Mouse (Mus musculus) MEL (cell line): ENCODE data around the gene Sash1. TPM values are rescaled to one million over a fixed set of nuclear protein-coding genes. Genes with fewer than 3 reads are reported as not detected.

Source experiments
- DNase-seq: peaks from one replicate; pipeline ENCODE4 v3.0.0; 2011; ENCODE audit warnings: low read depth, low spot score
- H3K27ac ChIP-seq: 2 replicates; pipeline ENCODE4 v1.5.1; 2012; ENCODE audit warnings: low read depth, mild to moderate bottlenecking, control low read depth, low read length, moderate library complexity; ENCODE audit not compliant: control insufficient read depth
- H3K27me3 ChIP-seq, 2 experiments: fragments of 150-350 bp in 1 of 2; sonication (generic) in 1 of 2; 2 replicates each; pipeline ENCODE4 v1.6.1; 2012; ENCODE audit warnings: low read length in 2 of 2, mild to moderate bottlenecking in 2 of 2, improper control_type of control experiment in 1 of 2, moderate library complexity in 1 of 2; ENCODE audit not compliant: insufficient read depth in 2 of 2, control insufficient read depth in 1 of 2
- H3K36me3 ChIP-seq, 2 experiments: 2 replicates each; pipeline ENCODE4 v1.6.1; 2012 to 2014; ENCODE audit warnings: low read length in 2 of 2, improper control_type of control experiment in 1 of 2, inconsistent platforms in 1 of 2, mild to moderate bottlenecking in 1 of 2; ENCODE audit not compliant: insufficient read depth in 2 of 2, control insufficient read depth in 1 of 2
- H3K4me1 ChIP-seq, 2 experiments: fragments of 150-350 bp in 1 of 2; sonication (generic) in 1 of 2; 2 replicates each; pipeline ENCODE4 v1.6.1; 2012; ENCODE audit warnings: low read length in 2 of 2, improper control_type of control experiment in 1 of 2, mild to moderate bottlenecking in 1 of 2; ENCODE audit not compliant: insufficient read depth in 2 of 2, control insufficient read depth in 1 of 2
- H3K4me3 ChIP-seq, 2 experiments: fragments of 150-350 bp in 1 of 2; sonication (generic) in 1 of 2; 2 replicates each; pipeline ENCODE4 v1.5.1; 2012; ENCODE audit warnings: low read depth in 2 of 2, low read length in 2 of 2, mild to moderate bottlenecking in 2 of 2, moderate library complexity in 2 of 2, control low read depth in 1 of 2, improper control_type of control experiment in 1 of 2; ENCODE audit not compliant: control insufficient read depth in 1 of 2, insufficient read depth in 1 of 2
- H3K79me2 ChIP-seq: 2 replicates; pipeline ENCODE4 v1.6.1; 2012; ENCODE audit warnings: mild to moderate bottlenecking, low read length, moderate library complexity; ENCODE audit not compliant: control insufficient read depth, poor library complexity, insufficient read depth
- H3K9ac ChIP-seq: 2 replicates; pipeline ENCODE4 v1.6.1; 2012; ENCODE audit warnings: low read depth, mild to moderate bottlenecking, control low read depth, low read length, moderate library complexity; ENCODE audit not compliant: control insufficient read depth, poor library complexity, severe bottlenecking
- H3K9me3 ChIP-seq: fragments of 150-350 bp; sonication (generic); replicated peaks from 2 replicates; pipeline ENCODE4 v1.6.1; 2012; ENCODE audit warnings: mild to moderate bottlenecking, low read length, improper control_type of control experiment, moderate library complexity; ENCODE audit not compliant: insufficient read depth
- BHLHE40 ChIP-seq: IDR thresholded peaks from 2 replicates; pipeline ENCODE4 v1.6.1; 2012; ENCODE audit warnings: low read depth, mild to moderate bottlenecking, inconsistent platforms, low read length, improper control_type of control experiment, borderline replicate concordance
- CHD2 ChIP-seq: IDR thresholded peaks from 2 replicates; pipeline ENCODE4 v1.6.1; 2011; ENCODE audit warnings: low read length, improper control_type of control experiment
- CTCF ChIP-seq, 3 experiments: IDR thresholded peaks in 2 of 3; conservative IDR thresholded peaks in 1 of 3; 2 replicates each; pipeline ENCODE4 v1.5.1; 2011 to 2012; ENCODE audit warnings: low read length in 3 of 3, low read depth in 2 of 3, mild to moderate bottlenecking in 2 of 3, improper control_type of control experiment in 1 of 3, inconsistent platforms in 1 of 3, mixed read lengths in 1 of 3, moderate library complexity in 1 of 3; ENCODE audit not compliant: control insufficient read depth in 1 of 3, insufficient read depth in 1 of 3, poor library complexity in 1 of 3, severe bottlenecking in 1 of 3
- EP300 ChIP-seq, 2 experiments: IDR thresholded peaks; 2 replicates each; pipeline ENCODE4 v1.6.1; 2011; ENCODE audit warnings: improper control_type of control experiment in 2 of 2, low read length in 2 of 2, low read depth in 1 of 2, mild to moderate bottlenecking in 1 of 2
- ETS1 ChIP-seq: IDR thresholded peaks from 2 replicates; pipeline ENCODE4 v1.6.1; 2012; ENCODE audit warnings: low read depth, mild to moderate bottlenecking, inconsistent platforms, low read length, improper control_type of control experiment, moderate library complexity
- GABPA ChIP-seq: IDR thresholded peaks from 2 replicates; pipeline ENCODE4 v1.6.1; 2012; ENCODE audit warnings: low read depth, mild to moderate bottlenecking, inconsistent platforms, low read length, improper control_type of control experiment, moderate library complexity
- GATA1 ChIP-seq: IDR thresholded peaks from 2 replicates; pipeline ENCODE4 v1.6.1; 2011; ENCODE audit warnings: low read depth, low read length, improper control_type of control experiment
- MAZ ChIP-seq: IDR thresholded peaks from 2 replicates; pipeline ENCODE4 v1.6.1; 2012; ENCODE audit warnings: low read depth, mild to moderate bottlenecking, inconsistent platforms, low read length, improper control_type of control experiment
- MXI1 ChIP-seq: IDR thresholded peaks from 2 replicates; pipeline ENCODE4 v1.6.1; 2011; ENCODE audit warnings: mild to moderate bottlenecking, low read depth, low read length, improper control_type of control experiment
- MYB ChIP-seq: IDR thresholded peaks from 2 replicates; pipeline ENCODE4 v1.6.1; 2011; ENCODE audit warnings: mild to moderate bottlenecking, low read depth, low read length, improper control_type of control experiment
- MYC ChIP-seq: IDR thresholded peaks from 2 replicates; pipeline ENCODE4 v1.6.1; 2011; ENCODE audit warnings: low read depth, mild to moderate bottlenecking, low read length, improper control_type of control experiment, moderate library complexity
- NRF1 ChIP-seq: IDR thresholded peaks from 2 replicates; pipeline ENCODE4 v1.6.1; 2014; ENCODE audit warnings: low read depth, mild to moderate bottlenecking, inconsistent platforms, low read length, improper control_type of control experiment, moderate library complexity; ENCODE audit not compliant: poor library complexity, insufficient read depth, severe bottlenecking
- POLR2A ChIP-seq, 2 experiments: IDR thresholded peaks; 2 replicates each; pipeline ENCODE4 v1.6.1; 2011 to 2012; ENCODE audit warnings: low read length in 2 of 2, mild to moderate bottlenecking in 2 of 2, control low read depth in 1 of 2, improper control_type of control experiment in 1 of 2, low read depth in 1 of 2, moderate library complexity in 1 of 2; ENCODE audit not compliant: control insufficient read depth in 1 of 2, insufficient read depth in 1 of 2, poor library complexity in 1 of 2
- POLR2AphosphoS2 ChIP-seq: IDR thresholded peaks from 2 replicates; pipeline ENCODE4 v1.6.1; 2011; ENCODE audit warnings: low read length, improper control_type of control experiment
- RAD21 ChIP-seq: IDR thresholded peaks from 2 replicates; pipeline ENCODE4 v1.6.1; 2011; ENCODE audit warnings: mild to moderate bottlenecking, low read depth, low read length, improper control_type of control experiment
- RCOR1 ChIP-seq: IDR thresholded peaks from 2 replicates; pipeline ENCODE4 v1.6.1; 2012; ENCODE audit warnings: low read depth, mild to moderate bottlenecking, inconsistent platforms, low read length, improper control_type of control experiment
- SIN3A ChIP-seq: IDR thresholded peaks from 2 replicates; pipeline ENCODE4 v1.6.1; 2012; ENCODE audit warnings: low read length, improper control_type of control experiment, inconsistent platforms
- TBP ChIP-seq: IDR thresholded peaks from 2 replicates; pipeline ENCODE4 v1.8.0; 2011; ENCODE audit warnings: low read depth, low read length, improper control_type of control experiment
- UBTF ChIP-seq: IDR thresholded peaks from 2 replicates; pipeline ENCODE4 v1.6.1; 2012; ENCODE audit warnings: low read depth, mild to moderate bottlenecking, inconsistent platforms, low read length, improper control_type of control experiment, moderate library complexity, borderline replicate concordance; ENCODE audit not compliant: insufficient read depth
- USF2 ChIP-seq, 2 experiments: IDR thresholded peaks; 2 replicates each; pipeline ENCODE4 v1.6.1; 2011 to 2012; ENCODE audit warnings: improper control_type of control experiment in 2 of 2, low read length in 2 of 2, borderline replicate concordance in 1 of 2, inconsistent platforms in 1 of 2, low read depth in 1 of 2, mild to moderate bottlenecking in 1 of 2; ENCODE audit not compliant: insufficient read depth in 1 of 2
- ZC3H11A ChIP-seq: IDR thresholded peaks from 2 replicates; pipeline ENCODE4 v1.6.1; 2012; ENCODE audit warnings: low read depth, mild to moderate bottlenecking, inconsistent platforms, low read length, improper control_type of control experiment
- polyA plus RNA-seq, 2 experiments: library from polyadenylated mRNA; stranded (reverse) in 1 of 2; unstranded in 1 of 2; fragments of >175 nt in 1 of 2; fragments of >200 nt in 1 of 2; gene quantifications; 2 replicates each; pipeline versions ENCODE4 v1.2.1 to v1.2.4; 2012; ENCODE audit warnings: low replicate concordance in 2 of 2, low read depth in 1 of 2; ENCODE audit not compliant: insufficient read length in 2 of 2, insufficient read depth in 1 of 2, missing spikeins in 1 of 2
- total RNA-seq: library from RNA; depleted of rRNA; stranded (reverse); fragments of 300-350 nt; gene quantifications from 2 replicates; pipeline ENCODE4 v1.2.3, GENCODE M21; 2012

Gene Sash1
- total and polyA plus RNA-seq, 3 experiments: not detected

GRCm38 (mm10) chr10:8757429-8757931 is 128.4 kb downstream of the Sash1 start:
- DNase-seq: no peak
- Histone ChIP-seq H3K4me1 (no peaks in the 10 kb centered on the region), H3K79me2 (no peaks in the 10 kb centered on the region), H3K4me3 (no peak overlapping the region), H3K27me3 (no peaks in the 10 kb centered on the region), H3K36me3 (no peaks in the 10 kb centered on the region)
- no peak for TF ChIP-seq RAD21
- TF ChIP-seq NRF1: no peak
- TF ChIP-seq ZC3H11A: no peak
- no peak for TF ChIP-seq POLR2A (IDR thresholded peaks at IDR 0.05; ENCODE audit: control insufficient read depth in 1 of 2, insufficient read depth in 1 of 2, low read depth in 1 of 2, low read length in 2 of 2, poor library complexity in 1 of 2)
- no peak for TF ChIP-seq CHD2
- no peak for TF ChIP-seq GABPA
- TF ChIP-seq, all 39 proteins: peak for 0
- no peak overlapping the region for H3K9ac ChIP-seq
- H3K9me3 ChIP-seq: no peaks in the 10 kb centered on the region
- H3K27ac ChIP-seq: no peak overlapping the region

DNA sequence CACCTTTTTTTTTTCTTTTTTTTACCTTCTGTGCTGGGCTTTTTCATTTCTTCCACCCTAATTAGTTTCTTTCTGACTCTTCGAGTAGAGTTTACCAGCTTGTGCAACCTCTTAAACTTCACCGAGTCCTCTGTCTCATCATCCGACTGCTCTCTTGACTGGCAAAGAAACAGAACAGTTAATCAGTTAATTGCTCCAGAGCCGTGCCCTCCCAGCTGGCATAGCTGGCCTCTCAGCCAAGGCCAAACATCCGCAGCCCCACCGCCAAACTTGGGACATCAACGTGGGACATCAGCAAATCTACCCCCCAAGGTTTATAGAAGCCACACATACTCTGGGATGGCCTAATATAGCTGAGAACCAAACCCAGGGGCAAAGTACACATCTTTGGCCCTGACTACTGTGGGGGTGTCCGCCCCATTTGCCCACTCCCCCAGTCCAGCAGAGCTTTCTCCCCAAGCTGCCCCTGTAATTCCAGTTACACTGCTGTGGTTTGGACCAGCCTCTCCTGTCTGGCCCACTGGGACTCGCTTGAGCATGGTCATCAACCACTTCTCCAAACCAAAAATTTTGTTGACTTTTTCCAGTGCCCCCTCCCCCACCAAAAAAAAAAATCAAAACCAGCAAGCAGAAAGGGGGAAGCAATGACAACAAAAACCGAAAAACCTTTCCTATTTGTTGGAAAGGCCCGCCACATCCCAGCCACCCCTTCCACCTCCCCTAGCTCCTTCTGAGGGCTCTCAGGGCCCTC is 129.1 kb downstream of the Sash1 start:
- TF ChIP-seq BHLHE40: no peak
- no peak for TF ChIP-seq UBTF
- DNase-seq: no peak
- Histone ChIP-seq H3K27ac (no peak overlapping the region), H3K36me3 (no peaks in the 10 kb centered on the region), H3K4me3 (no peak overlapping the region), H3K9ac (no peak overlapping the region), H3K27me3 (no peaks in the 10 kb centered on the region), H3K9me3 (no peaks in the 10 kb centered on the region), H3K79me2 (no peaks in the 10 kb centered on the region), H3K4me1 (no peaks in the 10 kb centered on the region)

DNA sequence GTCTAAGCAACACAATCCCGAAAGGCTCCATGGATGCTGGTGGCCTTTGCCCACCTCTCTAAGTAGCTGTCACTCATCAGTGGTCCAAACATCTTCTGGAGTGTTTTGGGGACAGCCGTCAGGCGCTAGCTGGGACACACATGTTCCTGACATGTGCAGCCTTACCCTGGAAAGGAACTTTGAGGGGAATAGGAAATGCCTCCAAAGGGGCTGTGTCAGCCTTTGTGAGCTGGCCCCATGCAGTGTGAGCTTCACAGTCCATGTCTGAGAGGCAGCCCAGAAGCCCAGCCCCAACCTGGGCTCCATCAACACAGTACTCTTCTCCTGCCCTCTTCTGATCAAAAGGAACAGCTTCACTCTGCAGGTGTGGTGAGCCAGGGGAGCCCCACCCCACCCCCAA is 132.5 kb downstream of the Sash1 start:
- no peak overlapping the region for H3K27ac ChIP-seq
- H3K4me3 ChIP-seq: no peak overlapping the region
- DNase-seq: no peak
- no peak overlapping the region for H3K9ac ChIP-seq
- no peaks in the 10 kb centered on the region for H3K27me3 ChIP-seq
- TF ChIP-seq CTCF (IDR thresholded peaks at IDR 0.05 in 2 of 3, conservative IDR thresholded peaks at IDR 0.05 in 1 of 3; ENCODE audit: control insufficient read depth in 1 of 3, insufficient read depth in 1 of 3, low read depth in 2 of 3, low read length in 3 of 3, poor library complexity in 1 of 3, severe bottlenecking in 1 of 3) (no peak), MYB (no peak), SIN3A (no peak), USF2 (IDR thresholded peaks at IDR 0.05; ENCODE audit: borderline replicate concordance in 1 of 2, insufficient read depth in 1 of 2, low read depth in 1 of 2, low read length in 2 of 2) (no peak), EP300 (IDR thresholded peaks at IDR 0.05; ENCODE audit: low read depth in 1 of 2, low read length in 2 of 2) (no peak), ZC3H11A (no peak), POLR2AphosphoS2 (no peak), RAD21 (no peak), GATA1 (no peak), MAZ (no peak), UBTF (no peak), MXI1 (no peak), TBP (no peak), RCOR1 (no peak), NRF1 (no peak), ETS1 (no peak), MYC (no peak)
- no peaks in the 10 kb centered on the region for H3K9me3 ChIP-seq
- H3K79me2 ChIP-seq: no peaks in the 10 kb centered on the region
- no peaks in the 10 kb centered on the region for H3K36me3 ChIP-seq
- H3K4me1 ChIP-seq: no peaks in the 10 kb centered on the region
